Comparison of ENCODE assay signal across 8 mouse cellular contexts in the genomic region with DNA sequence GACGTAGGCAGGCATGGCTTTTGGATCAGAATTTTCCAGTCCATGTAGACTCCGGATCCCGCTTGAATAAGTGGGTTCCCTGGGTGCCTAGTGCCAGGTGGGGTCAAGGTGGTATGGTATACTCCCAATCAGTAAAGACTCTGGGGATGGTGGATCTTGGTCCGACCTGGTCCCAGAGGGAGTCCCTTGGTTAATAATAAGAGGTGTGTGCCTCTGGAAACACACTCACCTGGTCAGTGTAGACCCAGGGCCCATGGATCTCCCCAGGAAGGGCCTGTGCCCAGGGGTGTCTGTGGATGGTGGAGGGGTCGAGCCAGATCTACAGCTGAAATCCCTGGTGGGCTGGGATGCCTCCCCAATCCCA. TPM values are rescaled to one million over a fixed set of nuclear protein-coding genes. Genes with fewer than 3 reads are reported as not detected.
DNase-seq lines count a peak whose midpoint lies in the region; ATAC-seq and TF ChIP-seq lines count a peak whose summit lies in the region.

No protein-coding gene starts in this region.

- peak overlapping the region; percentile 90 for H3K27ac ChIP-seq in heart, embryonic 11.5 days (ENCODE audit: low read depth, low read length)
- H3K27ac ChIP-seq in CH12.LX (ENCODE audit: insufficient read depth, low read depth), result no peak overlapping the region
- H3K27ac ChIP-seq in forebrain, embryonic 11.5 days (ENCODE audit: low read depth, low read length), result peak overlapping the region; percentile 18; the same call in 1 of the 2 replicates
- peak overlapping the region; percentile 97 for H3K27ac ChIP-seq in liver, embryonic 13.5 days

- no peaks in the 10 kb centered on the region for H3K27me3 ChIP-seq in heart, embryonic 11.5 days (ENCODE audit: control insufficient read depth, insufficient read depth, low read length)
- no peaks in the 10 kb centered on the region for H3K27me3 ChIP-seq in CH12.LX (replicated peaks)
- no peaks in the 10 kb centered on the region for H3K27me3 ChIP-seq in forebrain, embryonic 11.5 days (ENCODE audit: control insufficient read depth, insufficient read depth, low read length)
- H3K27me3 ChIP-seq in liver, embryonic 13.5 days, result no peaks in the 10 kb centered on the region

- no peak for TF ChIP-seq RAD21 in CH12.LX (IDR thresholded peaks at IDR 0.05; ENCODE audit: low read depth, low read length)

- dilution Hi-C loops in CH12.LX (cut with MboI; ENCODE audit: extremely low pct_ligation_motif_present, extremely low pct_unique_long_range_greater_than_20kb, low sequenced_read_pairs), result no loop called here

- peaks cover 12% of the 10 kb centered on the region for H3K4me1 ChIP-seq in heart, embryonic 11.5 days (ENCODE audit: control insufficient read depth, insufficient read depth, low read length)
- peaks cover 10 to 38% of the 10 kb centered on the region in 2 experiments for H3K4me1 ChIP-seq in CH12.LX (ENCODE audit: control insufficient read depth in 1 of 2, insufficient read depth in 2 of 2)
- peaks cover 8% of the 10 kb centered on the region for H3K4me1 ChIP-seq in forebrain, embryonic 11.5 days (replicated peaks; ENCODE audit: control insufficient read depth, insufficient read depth, low read length)
- H3K4me1 ChIP-seq in liver, embryonic 13.5 days (replicated peaks), result peaks cover 51% of the 10 kb centered on the region

- no peak for TF ChIP-seq CTCF in CH12.LX (conservative IDR thresholded peaks at IDR 0.05 in 1 of 2, IDR thresholded peaks at IDR 0.05 in 1 of 2; ENCODE audit: low read depth in 2 of 2, low read length in 2 of 2)

- no peaks in the 10 kb centered on the region for H3K79me2 ChIP-seq in CH12.LX (replicated peaks; ENCODE audit: control insufficient read depth, extremely low read depth, insufficient read depth, poor library complexity, severe bottlenecking)

- no peak for TF ChIP-seq EP300 in CH12.LX (IDR thresholded peaks at IDR 0.05; ENCODE audit: low read length)

- no peak for DNase-seq in heart, adult 8-10 months (ENCODE audit: low spot score)
- DNase-seq in CH12.LX (ENCODE audit: extremely low read depth), result no peak
- DNase-seq in forebrain, embryonic 11.5 days (ENCODE audit: low spot score), result no peak
- no peak for DNase-seq in liver, embryonic 13.5 days
- no peak for DNase-seq in gastrocnemius, adult 8-10 months (ENCODE audit: low spot score in 2 of 2)
- no peak for DNase-seq in layer of hippocampus, adult 9-11 months
- DNase-seq in right cerebral cortex, adult 18-20 months, result no peak

- H3K36me3 ChIP-seq in heart, embryonic 11.5 days (ENCODE audit: control insufficient read depth, insufficient read depth, low read length), result peaks cover 10% of the 10 kb centered on the region
- peaks cover 19 to 54% of the 10 kb centered on the region in 2 experiments for H3K36me3 ChIP-seq in CH12.LX (replicated peaks in 1 of 2; ENCODE audit: control insufficient read depth in 1 of 2, insufficient read depth in 1 of 2, low read length in 1 of 2)
- no peaks in the 10 kb centered on the region; the same call in 1 of the 2 replicates for H3K36me3 ChIP-seq in forebrain, embryonic 11.5 days (ENCODE audit: control insufficient read depth, insufficient read depth, low read length)
- peaks cover 55% of the 10 kb centered on the region for H3K36me3 ChIP-seq in liver, embryonic 13.5 days

- peak overlapping the region; percentile 86 for H3K4me2 ChIP-seq in heart, embryonic 11.5 days
- peak overlapping the region; percentile 65 for H3K4me2 ChIP-seq in CH12.LX (ENCODE audit: insufficient read depth, low read depth, poor library complexity, severe bottlenecking)
- H3K4me2 ChIP-seq in forebrain, embryonic 11.5 days (ENCODE audit: low read depth, low read length, severe bottlenecking), result peak overlapping the region; percentile 95
- peak overlapping the region; percentile 88 for H3K4me2 ChIP-seq in liver, embryonic 13.5 days

- no peaks in the 10 kb centered on the region for H3K9me3 ChIP-seq in heart, embryonic 11.5 days (replicated peaks; ENCODE audit: control insufficient read depth, low read length)
- H3K9me3 ChIP-seq in CH12.LX (replicated peaks; ENCODE audit: low read length), result no peaks in the 10 kb centered on the region
- H3K9me3 ChIP-seq in forebrain, embryonic 11.5 days (ENCODE audit: control insufficient read depth, low read length), result no peaks in the 10 kb centered on the region
- no peaks in the 10 kb centered on the region for H3K9me3 ChIP-seq in liver, embryonic 13.5 days (replicated peaks)

- in situ Hi-C loops in CH12.LX (cut with MboI; ENCODE audit: low pct_ligation_motif_present, low pct_unique_long_range_greater_than_20kb, low sequenced_read_pairs), result no loop called here

- H3K9ac ChIP-seq in heart, embryonic 11.5 days (ENCODE audit: low read depth, low read length), result peak overlapping the region; percentile 86
- peak overlapping the region; percentile 81 for H3K9ac ChIP-seq in CH12.LX (ENCODE audit: insufficient read depth, low read depth)
- peak overlapping the region; percentile 83 for H3K9ac ChIP-seq in forebrain, embryonic 11.5 days (ENCODE audit: low read length)
- H3K9ac ChIP-seq in liver, embryonic 13.5 days, result peak overlapping the region; percentile 97

- ATAC-seq in heart, embryonic 11.5 days (replicated peaks; ENCODE audit: insufficient number of reproducible peaks, low FRiP score, low TSS enrichment), result peak; percentile 7
- ATAC-seq in forebrain, embryonic 11.5 days (replicated peaks; ENCODE audit: low FRiP score), result no peak
- ATAC-seq in liver, embryonic 13.5 days (ENCODE audit: low read depth), result no peak; the same call in 1 of the 2 replicates

- WGBS in heart, embryonic 11.5 days (ENCODE audit: insufficient replicate concordance), result 43% methylated on average over 5 of the region's 5 CpGs
- 43% methylated on average over 5 of the region's 5 CpGs for WGBS in forebrain, embryonic 11.5 days
- WGBS in liver, embryonic 13.5 days (ENCODE audit: insufficient replicate concordance), result 43% methylated on average over 5 of the region's 5 CpGs

- no peak for TF ChIP-seq POLR2A in CH12.LX (IDR thresholded peaks at IDR 0.05; ENCODE audit: low read depth, low read length)

- peak overlapping the region; percentile 69 for H3K4me3 ChIP-seq in heart, embryonic 11.5 days (ENCODE audit: low read depth, low read length)
- peak overlapping the region; percentile 86 to 89 (median 87) for H3K4me3 ChIP-seq in CH12.LX (replicated peaks in 1 of 3; ENCODE audit: low read depth in 2 of 3, low read length in 2 of 3, poor library complexity in 1 of 3)
- H3K4me3 ChIP-seq in forebrain, embryonic 11.5 days (ENCODE audit: low read depth, low read length), result peak overlapping the region; percentile 75
- peak overlapping the region; percentile 87 for H3K4me3 ChIP-seq in liver, embryonic 13.5 days (replicated peaks)

RNA-seq across cellular contexts. Expression of a gene that starts 0.7 kb away (rescaled TPM):
- 18.7 and 24.2 TPM in 2 replicates for polyA plus RNA-seq in heart, embryonic 11.5 days (2014; fragmentation: Nextera tagmentation; extraction: Ambion mirVana)
- total RNA-seq in heart, adult 8-10 months (2022), result 10 to 100 TPM in 2 of 4 experiments, 1 to 10 TPM in 2; 7.7 to 13.9 (median 10.2) TPM
- 13.2 and 19.6 TPM in 2 replicates for total RNA-seq in CH12.LX (2012; rRNA removed)
- total RNA-seq in CH12.LX (2014; rRNA removed), result 20.4 and 21.1 TPM in 2 replicates
- 13.3 TPM in 2 replicates for polyA plus RNA-seq in CH12.LX (2012; ENCODE audit: insufficient read length, low read depth)
- 18.9 and 19.0 TPM in 2 replicates for polyA plus RNA-seq in forebrain, embryonic 11.5 days (2014; fragmentation: Nextera tagmentation; extraction: Ambion mirVana)
- 9.3 and 9.9 TPM in 2 replicates for polyA plus RNA-seq in liver, embryonic 13.5 days (2015; fragmentation: Nextera tagmentation; extraction: Ambion mirVana)
- total RNA-seq in gastrocnemius, adult 8-10 months (2022), result 1 to 10 TPM; 3.4 to 5.9 (median 4.2) TPM

RNA-seq across cellular contexts. Expression of a gene that starts 0.8 kb away (rescaled TPM):
- 22.7 and 26.8 TPM in 2 replicates for polyA plus RNA-seq in heart, embryonic 11.5 days (2014; fragmentation: Nextera tagmentation; extraction: Ambion mirVana)
- 10 to 100 TPM; 67.6 to 77.9 (median 71.6) TPM for total RNA-seq in heart, adult 8-10 months (2022)
- total RNA-seq in CH12.LX (2012; rRNA removed), result 9.2 and 15.6 TPM in 2 replicates
- 4.4 and 6.1 TPM in 2 replicates for total RNA-seq in CH12.LX (2014; rRNA removed)
- 10.1 and 12.9 TPM in 2 replicates for polyA plus RNA-seq in CH12.LX (2012; ENCODE audit: insufficient read length, low read depth)
- polyA plus RNA-seq in forebrain, embryonic 11.5 days (2014; fragmentation: Nextera tagmentation; extraction: Ambion mirVana), result 19.6 and 23.5 TPM in 2 replicates
- polyA plus RNA-seq in liver, embryonic 13.5 days (2015; fragmentation: Nextera tagmentation; extraction: Ambion mirVana), result 18.2 and 21.0 TPM in 2 replicates
- total RNA-seq in gastrocnemius, adult 8-10 months (2022), result 100 to 1,000 TPM in 3 of 4 experiments, 10 to 100 TPM in 1; 98.1 to 122 (median 111) TPM

RNA-seq across cellular contexts. Expression of a gene that starts 11.0 kb away (rescaled TPM):
- polyA plus RNA-seq in heart, embryonic 11.5 days (2014; fragmentation: Nextera tagmentation; extraction: Ambion mirVana), result 12.0 and 14.1 TPM in 2 replicates
- 10 to 100 TPM; 24.7 to 34.9 (median 28.8) TPM for total RNA-seq in heart, adult 8-10 months (2022)
- total RNA-seq in CH12.LX (2012; rRNA removed) (26.0 and 29.0 TPM in 2 replicates), CH12.LX (2014; rRNA removed) (15.5 and 20.1 TPM in 2 replicates)
- 19.2 and 22.3 TPM in 2 replicates for polyA plus RNA-seq in CH12.LX (2012; ENCODE audit: insufficient read length, low read depth)
- polyA plus RNA-seq in forebrain, embryonic 11.5 days (2014; fragmentation: Nextera tagmentation; extraction: Ambion mirVana), result 27.4 and 30.2 TPM in 2 replicates
- 69.9 and 77.9 TPM in 2 replicates for polyA plus RNA-seq in liver, embryonic 13.5 days (2015; fragmentation: Nextera tagmentation; extraction: Ambion mirVana)
- 10 to 100 TPM; 18.4 to 20.8 (median 19.1) TPM for total RNA-seq in gastrocnemius, adult 8-10 months (2022)

RNA-seq across cellular contexts. Expression of a gene that starts 19.4 kb away (rescaled TPM):
- polyA plus RNA-seq in heart, embryonic 11.5 days (2014; fragmentation: Nextera tagmentation; extraction: Ambion mirVana), result 6.8 and 8.4 TPM in 2 replicates
- 1 to 10 TPM; 1.1 to 4.1 (median 2.3) TPM for total RNA-seq in heart, adult 8-10 months (2022)
- 3.6 and 4.6 TPM in 2 replicates for total RNA-seq in CH12.LX (2012; rRNA removed)
- 2.4 and 5.0 TPM in 2 replicates for total RNA-seq in CH12.LX (2014; rRNA removed)
- polyA plus RNA-seq in CH12.LX (2012; ENCODE audit: insufficient read length, low read depth), result 10.0 and 10.8 TPM in 2 replicates
- polyA plus RNA-seq in forebrain, embryonic 11.5 days (2014; fragmentation: Nextera tagmentation; extraction: Ambion mirVana), result 18.5 and 20.9 TPM in 2 replicates
- 3.8 and 5.0 TPM in 2 replicates for polyA plus RNA-seq in liver, embryonic 13.5 days (2015; fragmentation: Nextera tagmentation; extraction: Ambion mirVana)
- total RNA-seq in gastrocnemius, adult 8-10 months (2022), result 1 to 10 TPM in 2 of 4 experiments, under 1 TPM in 2; 0.73 to 2.3 (median 1.3) TPM

RNA-seq across cellular contexts. Expression of a gene that starts 19.4 kb away (rescaled TPM):
- polyA plus RNA-seq in heart, embryonic 11.5 days (2014; fragmentation: Nextera tagmentation; extraction: Ambion mirVana), result 81.7 and 82.8 TPM in 2 replicates
- 10 to 100 TPM; 29.3 to 44.0 (median 36.4) TPM for total RNA-seq in heart, adult 8-10 months (2022)
- 48.6 and 64.1 TPM in 2 replicates for total RNA-seq in CH12.LX (2012; rRNA removed)
- total RNA-seq in CH12.LX (2014; rRNA removed), result 58.2 and 60.6 TPM in 2 replicates
- 61.4 and 67.3 TPM in 2 replicates for polyA plus RNA-seq in CH12.LX (2012; ENCODE audit: insufficient read length, low read depth)
- 111 and 127 TPM in 2 replicates for polyA plus RNA-seq in forebrain, embryonic 11.5 days (2014; fragmentation: Nextera tagmentation; extraction: Ambion mirVana)
- 90.7 and 90.8 TPM in 2 replicates for polyA plus RNA-seq in liver, embryonic 13.5 days (2015; fragmentation: Nextera tagmentation; extraction: Ambion mirVana)
- 10 to 100 TPM; 15.2 to 20.5 (median 19.6) TPM for total RNA-seq in gastrocnemius, adult 8-10 months (2022)
